Mouse (Mus musculus): ENCODE data around the gene Snw1. TPM values are rescaled to one million over a fixed set of nuclear protein-coding genes. Genes with fewer than 3 reads are reported as not detected.
"Not testable (repeated sequence)": the region's sequence is repeated elsewhere in the genome, so short reads cannot be mapped to it uniquely, and the experiment has no call there.

Snw1 gene
- polyA plus RNA-seq (2012; rRNA removed): 8.9 and 9.9 TPM in 2 replicates

DNA sequence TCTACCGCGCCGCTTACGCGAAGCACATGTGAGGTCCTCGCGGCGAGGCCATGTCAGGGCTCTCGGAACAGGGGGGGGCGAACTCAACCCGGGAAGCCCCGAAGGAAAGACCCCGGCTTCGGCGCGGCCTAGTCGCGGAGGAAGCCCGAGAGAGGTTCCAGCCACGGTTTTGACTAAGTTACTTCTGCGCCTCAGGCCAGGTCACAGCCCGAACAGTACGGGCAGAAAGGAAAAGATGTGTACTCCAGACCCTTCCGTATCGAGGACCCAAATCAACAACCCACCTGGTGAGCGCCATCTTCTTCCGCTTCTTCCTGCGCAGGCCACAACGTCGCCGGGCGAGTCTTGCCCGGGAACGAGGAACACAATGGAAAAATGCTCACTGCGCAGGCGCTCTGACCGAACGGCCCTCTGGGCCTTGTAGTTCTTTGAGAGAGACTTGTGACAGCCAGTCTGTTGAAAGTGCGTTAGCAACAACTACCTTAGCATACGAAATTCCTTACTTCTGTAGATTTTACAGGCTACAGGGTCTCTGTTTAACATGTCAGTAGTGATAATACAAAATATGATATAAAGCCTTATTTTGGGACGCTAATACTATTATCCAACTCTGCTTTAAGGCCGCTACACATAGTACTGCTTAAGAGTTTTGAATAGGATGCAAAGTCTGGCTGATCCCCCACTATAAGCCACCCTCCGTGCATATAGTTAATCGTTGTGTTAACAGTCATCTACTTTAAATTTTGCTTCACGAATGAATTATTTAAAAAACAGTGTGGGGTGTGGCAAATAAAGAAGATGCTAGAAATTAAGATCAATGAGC is at the start of gene Snw1:
Gene Snw1, minus strand, starts transcription at position 311 of the 823 bp plus-strand sequence.
- DNase-seq (ENCODE audit: low read depth, low spot score): peak; percentile 97
- WGBS: 3% methylated on average over 45 of the region's 45 CpGs

- DNase-seq (ENCODE audit: low read depth, low spot score): not testable (repeated sequence)
- 37% methylated on average over 3 of the region's 3 CpGs for WGBS
Measured at GRCm38 (mm10) chr12:87519616-87520015, 47.5 kb upstream of the Snw1 start.

DNA sequence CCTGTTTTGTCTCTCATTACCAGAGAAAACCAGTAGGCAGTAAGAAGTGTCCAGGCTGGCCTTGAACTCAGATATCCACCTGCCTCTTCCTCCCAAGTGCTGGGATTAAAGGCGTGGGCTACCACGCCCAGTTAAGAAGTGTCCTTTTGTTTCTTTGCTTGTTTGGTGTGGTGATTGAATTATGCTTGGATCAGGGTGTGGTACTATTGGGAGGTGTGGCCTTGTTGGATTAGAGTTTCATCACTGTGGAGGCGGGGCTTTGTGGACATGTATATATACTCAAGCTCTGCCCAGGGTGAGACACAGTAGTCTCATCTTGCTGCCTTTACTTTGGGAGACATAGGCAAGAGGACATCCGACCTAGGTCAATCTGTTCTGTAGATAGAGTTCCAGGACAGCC is 41.9 kb upstream of the Snw1 start, which contains the start of gene Gm8300:
Gene Gm8300, plus strand, starts transcription at position 301 of the 400 bp plus-strand sequence.
- DNase-seq (ENCODE audit: low read depth, low spot score): not testable (repeated sequence)
- WGBS: 84% methylated on average over 4 of the region's 4 CpGs

DNA sequence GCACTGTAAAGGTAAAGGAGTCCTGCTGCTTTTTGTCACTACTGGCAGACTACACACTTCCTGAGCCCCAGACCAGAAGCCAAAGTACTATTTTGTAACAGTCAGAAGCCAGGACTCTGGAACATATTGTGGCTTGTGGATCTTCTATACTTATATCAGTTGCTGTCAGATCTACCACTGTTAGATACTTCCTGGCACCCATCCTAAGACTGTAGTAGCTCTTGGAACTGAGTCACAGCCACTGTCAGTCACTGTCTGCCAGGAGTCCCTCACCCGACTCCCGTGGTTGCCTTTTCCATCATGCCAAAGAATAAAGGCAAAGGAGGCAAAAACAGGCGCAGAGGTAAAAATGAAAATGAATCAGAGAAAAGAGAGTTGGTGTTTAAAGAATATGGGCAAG is 22.3 kb upstream of the Snw1 start, which contains the start of gene Gm5788:
Gene Gm5788, plus strand, starts transcription at position 301 of the 400 bp plus-strand sequence.
- WGBS: 96% methylated on average over 3 of the region's 3 CpGs
- not testable (repeated sequence) for DNase-seq (ENCODE audit: low read depth, low spot score)

DNA sequence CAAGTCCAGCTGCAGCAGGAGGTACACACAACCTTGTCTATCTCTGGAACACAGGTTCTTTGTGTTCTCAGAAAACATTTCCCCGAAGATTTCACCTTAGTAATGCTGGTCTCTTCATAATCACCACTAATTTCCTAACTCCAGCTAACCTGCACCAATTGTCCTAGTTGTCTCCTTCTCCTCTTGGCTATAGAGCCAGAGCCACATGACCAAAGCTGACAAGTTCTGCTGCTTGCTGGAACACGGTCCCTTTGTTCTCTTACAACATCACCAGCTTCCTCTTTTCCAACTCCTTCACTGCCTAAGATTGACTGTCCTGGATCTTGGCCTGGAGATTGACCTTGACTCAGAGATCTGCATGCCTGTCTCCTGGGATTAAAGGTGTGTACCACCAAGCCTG is 16.6 kb upstream of the Snw1 start:
- WGBS: 43% methylated on average over 2 of the region's 2 CpGs
- not testable (repeated sequence) for DNase-seq (ENCODE audit: low read depth, low spot score)

- WGBS: 82% methylated on average over 5 of the region's 5 CpGs
- not testable (repeated sequence) for DNase-seq (ENCODE audit: low read depth, low spot score)
Measured at GRCm38 (mm10) chr12:87482482-87482881, 10.4 kb upstream of the Snw1 start.

DNA sequence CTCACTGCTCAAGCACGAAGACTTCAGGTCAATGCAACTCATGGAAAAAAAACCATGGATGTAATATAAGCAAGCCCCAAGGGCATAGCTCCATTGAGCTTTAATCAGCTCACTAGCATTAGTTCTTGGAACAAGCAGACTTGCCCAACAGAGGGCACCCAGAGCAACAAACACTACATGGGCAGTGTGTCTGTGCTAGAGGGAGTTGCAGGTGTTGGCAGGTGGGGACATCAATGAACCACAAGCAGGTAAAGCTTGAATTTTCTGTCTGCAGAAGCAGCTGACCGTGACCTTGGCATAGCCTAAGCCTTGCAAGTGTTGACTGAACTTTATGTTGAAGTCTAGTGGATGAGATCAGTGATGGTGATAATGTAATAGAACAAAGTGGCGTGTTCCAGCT is 2.7 kb upstream of the Snw1 start:
- WGBS: 77% methylated on average over 3 of the region's 3 CpGs
- no peak for DNase-seq (ENCODE audit: low read depth, low spot score)

DNA sequence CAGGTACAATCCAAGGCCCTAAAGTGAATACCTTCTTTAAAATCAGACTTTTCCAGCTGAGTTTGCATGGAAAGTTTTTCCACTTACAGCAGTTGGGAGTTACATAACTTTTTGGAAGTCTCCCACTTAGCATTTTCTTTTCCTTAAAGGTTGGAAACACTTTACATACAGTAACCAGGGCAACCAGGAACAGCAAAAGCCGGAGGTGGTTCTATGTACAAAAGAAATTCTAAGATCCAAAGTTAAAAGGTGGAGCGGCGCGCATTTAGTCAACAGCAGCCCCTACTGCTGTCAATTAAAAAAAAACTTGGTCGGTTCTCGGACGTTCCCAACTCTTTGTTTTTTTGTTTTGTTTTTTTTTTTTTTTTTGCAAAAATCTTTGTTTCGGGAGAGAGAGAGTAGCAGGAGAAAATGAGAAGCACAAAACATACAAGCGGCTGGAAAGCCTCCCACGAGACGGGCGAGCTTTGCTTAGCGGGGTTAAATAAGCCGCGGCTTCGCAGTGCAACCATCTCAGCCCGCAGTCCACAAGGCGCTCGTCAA is 582 bp downstream of the Snw1 start:
- under 1% methylated on average over 19 of the region's 19 CpGs for WGBS
- DNase-seq (ENCODE audit: low read depth, low spot score): no peak

DNA sequence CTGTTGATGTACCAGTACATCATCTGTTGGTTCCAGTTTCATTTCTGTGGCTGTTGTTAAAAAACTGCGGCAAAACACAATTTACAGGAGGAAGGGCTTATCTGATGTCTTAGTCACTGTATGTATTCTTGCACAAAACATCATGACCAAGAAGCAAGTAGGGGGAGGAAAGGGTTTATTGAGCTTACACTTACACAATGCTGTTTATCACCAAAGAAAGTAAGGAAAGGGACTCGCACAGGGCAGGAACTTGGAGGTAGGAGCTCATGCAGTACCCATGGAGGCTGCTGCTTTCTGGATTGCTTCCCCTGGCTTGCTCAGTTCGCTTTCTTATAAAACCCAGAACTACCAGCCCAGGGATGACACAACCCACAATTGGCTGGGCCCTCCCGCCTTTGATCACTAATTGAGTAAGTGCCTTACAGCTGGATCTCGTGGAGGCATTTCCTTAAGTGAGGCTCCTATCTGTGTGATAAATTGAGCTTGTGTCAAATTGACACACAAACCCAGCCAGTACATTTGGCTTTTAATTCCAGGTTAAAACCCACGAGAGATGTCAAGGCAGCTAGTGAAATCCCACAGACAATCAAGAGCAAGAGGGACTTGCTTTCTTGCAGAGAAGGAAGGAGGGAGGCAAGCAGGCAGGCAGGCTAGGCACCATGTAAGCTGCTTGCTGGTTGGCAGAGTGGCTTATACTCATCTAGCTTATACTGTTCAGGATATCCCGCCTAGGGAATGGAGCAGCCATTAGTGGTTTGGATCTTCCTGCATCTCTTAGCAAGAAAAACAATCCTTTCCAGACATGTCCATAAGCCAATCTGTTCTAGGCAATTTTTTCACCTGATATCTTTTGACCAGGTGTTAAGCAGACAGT is 1.6 kb downstream of the Snw1 start:
- WGBS: 43% methylated on average over 7 of the region's 7 CpGs
- DNase-seq (ENCODE audit: low read depth, low spot score): no peak

DNA sequence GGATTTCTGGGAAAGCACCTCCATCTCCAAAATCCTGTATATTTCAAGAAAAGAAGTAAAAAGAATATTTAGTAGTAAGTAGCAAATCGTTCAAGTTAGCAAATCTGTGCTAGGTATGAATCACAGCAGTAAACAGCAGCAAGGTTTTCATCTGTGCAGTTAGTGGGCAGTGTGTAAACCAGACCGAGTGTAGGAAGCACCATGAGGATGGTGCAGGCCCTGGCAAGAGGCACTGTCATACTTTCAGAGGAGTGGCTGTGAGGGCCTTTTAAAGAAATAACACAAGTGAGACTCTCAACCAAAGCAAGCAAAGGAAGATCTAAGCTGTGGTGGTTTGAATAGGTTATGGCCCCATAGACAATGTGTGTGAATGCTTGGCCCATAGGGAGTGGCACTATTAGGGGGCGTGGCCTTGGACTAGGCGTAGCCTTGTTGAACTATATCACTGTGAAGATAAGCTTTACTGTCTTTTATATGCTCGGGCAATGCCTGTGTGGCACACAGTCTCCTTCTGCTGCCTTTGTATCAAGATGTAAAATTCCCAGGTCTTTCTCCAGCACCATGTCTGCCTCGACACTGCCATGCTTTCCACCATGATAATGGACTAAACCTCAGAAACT is 7.3 kb downstream of the Snw1 start:
- 51% methylated on average over 6 of the region's 6 CpGs for WGBS
- DNase-seq (ENCODE audit: low read depth, low spot score): no peak

- no peak for DNase-seq (ENCODE audit: low read depth, low spot score)
- 89% methylated on average over 9 of the region's 9 CpGs for WGBS
Measured at GRCm38 (mm10) chr12:87449456-87449855, 22.6 kb downstream of the Snw1 start.

DNA sequence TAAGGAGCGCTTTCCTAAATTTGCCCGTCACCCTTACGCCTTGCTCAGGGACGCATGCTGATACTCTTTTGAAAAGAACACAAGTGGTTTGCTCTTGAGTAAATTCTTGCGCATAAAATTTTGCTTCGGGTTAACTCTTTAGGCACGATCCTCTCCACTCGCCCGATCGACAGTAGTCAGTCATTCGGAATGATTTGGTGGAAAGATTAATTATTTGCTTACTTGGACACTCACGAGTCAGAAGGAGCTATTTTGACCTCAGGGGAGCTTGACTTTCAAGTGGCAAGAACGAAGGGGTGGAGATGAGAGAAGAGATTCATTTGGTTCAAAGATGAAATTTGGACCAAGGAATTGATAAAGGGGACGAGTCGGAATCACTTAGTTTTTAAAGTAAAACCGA is 27.9 kb downstream of the Snw1 start:
- DNase-seq (ENCODE audit: low read depth, low spot score): no peak
- 2% methylated on average over 16 of the region's 16 CpGs for WGBS

DNA sequence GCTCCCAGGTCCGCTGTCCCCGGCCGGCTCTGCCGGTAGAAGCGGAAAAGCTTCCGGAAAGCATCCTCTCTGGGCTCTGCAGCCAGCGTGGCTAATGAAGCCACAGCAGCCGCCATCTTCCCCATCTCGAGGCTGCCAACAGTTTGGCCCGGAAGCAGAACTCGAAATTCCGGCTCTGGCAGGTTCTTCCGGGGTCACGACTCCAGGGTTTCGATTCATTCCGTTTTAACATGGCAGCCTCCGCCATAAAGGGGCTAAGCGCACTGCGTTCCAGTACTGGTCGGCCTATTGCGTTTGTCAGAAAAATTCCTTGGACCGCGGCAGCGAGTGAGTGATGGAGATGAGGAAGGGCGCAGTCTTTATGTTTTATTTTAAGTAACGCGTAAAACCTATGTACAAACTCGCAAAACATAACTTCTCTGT is 28.4 kb downstream of the Snw1 start, which contains the start of the genes Slirp and Alkbh1:
Gene Slirp, plus strand, starts transcription at position 197 of the 423 bp plus-strand sequence.
Gene Alkbh1, minus strand, starts transcription at position 318 of the 423 bp plus-strand sequence.
- DNase-seq (ENCODE audit: low read depth, low spot score): peak; percentile 85
- WGBS: under 1% methylated on average over 28 of the region's 28 CpGs

DNA sequence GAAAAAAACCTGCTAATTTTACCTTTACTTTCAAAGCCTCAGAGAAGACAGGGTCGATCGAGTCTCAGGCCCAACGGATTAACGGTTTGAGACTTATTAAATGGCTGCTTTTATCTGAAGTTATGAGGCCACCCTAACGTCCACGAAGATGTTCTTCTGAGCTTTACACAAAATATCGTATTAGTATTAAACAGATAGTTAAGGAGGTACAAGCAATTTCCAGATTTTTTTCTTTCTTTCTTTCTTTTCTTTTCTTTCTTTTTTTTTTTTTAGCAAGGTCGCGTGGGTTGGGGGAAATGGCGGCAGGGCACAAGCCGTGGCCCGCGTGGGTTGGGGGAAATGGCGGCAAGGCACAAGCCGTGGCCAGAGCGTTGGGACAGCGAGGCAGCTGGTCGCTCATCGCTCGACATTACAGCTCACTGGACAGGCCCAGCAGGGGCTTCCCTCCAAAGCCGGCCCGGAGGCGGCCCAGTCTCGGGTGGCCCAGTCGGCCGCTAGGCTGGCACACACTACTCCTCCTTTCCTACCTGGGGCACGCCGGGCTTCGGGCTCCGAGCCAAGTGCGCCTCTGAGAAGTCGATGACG is 28.9 kb downstream of the Snw1 start:
- WGBS: under 1% methylated on average over 33 of the region's 33 CpGs
- DNase-seq (ENCODE audit: low read depth, low spot score): no peak

DNA sequence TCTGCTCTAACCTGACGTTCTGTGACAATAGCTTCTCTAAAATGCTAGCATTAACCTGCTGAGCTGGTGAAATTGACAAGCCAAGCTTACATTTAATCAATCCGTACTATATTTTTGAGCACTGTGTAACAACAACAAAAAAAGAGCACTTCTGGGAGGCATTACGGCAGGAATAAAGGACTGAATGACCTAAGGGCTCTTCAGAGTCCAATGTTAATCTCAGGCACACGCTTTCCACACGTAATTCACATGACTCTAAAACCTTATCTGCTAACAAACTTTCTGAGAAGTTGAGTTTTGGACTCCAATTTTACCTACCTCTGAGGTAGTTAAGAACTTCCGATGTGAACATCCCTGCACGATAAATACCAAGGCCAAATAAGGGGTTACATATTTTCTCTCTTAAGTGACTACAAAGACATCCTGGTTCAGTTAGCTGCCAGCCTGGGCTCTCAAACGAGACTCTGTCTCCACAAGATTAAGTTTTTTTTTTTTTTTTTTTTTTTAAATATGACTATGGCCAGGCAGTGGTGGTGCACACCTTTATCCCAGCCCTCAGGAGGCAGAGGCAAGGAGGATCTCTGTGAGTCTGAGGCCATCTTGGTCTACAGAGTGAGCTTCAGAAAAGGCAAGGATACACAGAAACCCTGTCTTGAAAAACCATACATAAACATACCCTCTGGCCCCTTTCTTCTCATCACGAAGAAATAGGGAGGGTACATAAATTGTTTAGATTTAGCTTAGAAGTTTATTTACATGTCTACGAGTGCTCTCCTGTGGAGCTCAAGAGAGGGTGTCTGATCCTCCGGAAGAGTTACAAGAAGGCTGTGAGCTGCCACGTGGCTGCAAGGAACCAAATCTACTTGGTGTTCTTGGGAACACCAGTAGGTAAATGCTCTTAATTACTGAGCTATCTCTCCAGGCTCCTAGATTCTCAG is 29.6 kb downstream of the Snw1 start:
- WGBS: 10% methylated on average over 12 of the region's 12 CpGs
- no peak for DNase-seq (ENCODE audit: low read depth, low spot score)

DNA sequence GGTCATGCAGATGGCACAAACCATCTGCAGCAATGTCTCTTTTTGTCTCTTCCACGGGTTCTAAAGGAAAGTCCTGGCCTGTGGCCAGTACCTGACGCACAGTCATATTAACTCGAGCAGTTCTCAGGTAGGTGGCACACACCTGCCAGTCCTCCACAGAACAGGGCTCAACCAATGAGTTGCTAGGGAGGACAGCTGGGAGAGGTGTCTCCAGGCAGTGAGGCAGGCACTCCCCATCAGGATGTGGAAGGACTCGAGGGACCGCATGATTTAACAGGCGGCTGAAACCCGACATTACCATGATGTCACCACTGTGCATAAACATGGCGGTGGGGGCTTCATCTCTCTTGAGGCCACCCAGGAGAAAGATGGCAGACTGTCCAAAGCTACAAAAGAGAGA is 43.2 kb downstream of the Snw1 start:
- WGBS: 64% methylated on average over 8 of the region's 8 CpGs

GRCm38 (mm10) chr12:87428295-87428694 is 43.8 kb downstream of the Snw1 start:
- WGBS: 79% methylated on average over 2 of the region's 2 CpGs
- DNase-seq (ENCODE audit: low read depth, low spot score): no peak

More for the DNA sequence above, 43.2 kb downstream of the Snw1 start:
- DNase-seq (ENCODE audit: low read depth, low spot score): no peak

Data from large intestine, adult 2 months (tissue).